Mouse (Mus musculus): Measurements from ENCODE around the gene Bbx. TPM values are rescaled to one million over a fixed set of nuclear protein-coding genes. Genes with fewer than 3 reads are reported as not detected.

Bbx gene
- polyA plus RNA-seq, 1 experiment from 2014 or later = 37.5 TPM

DNA sequence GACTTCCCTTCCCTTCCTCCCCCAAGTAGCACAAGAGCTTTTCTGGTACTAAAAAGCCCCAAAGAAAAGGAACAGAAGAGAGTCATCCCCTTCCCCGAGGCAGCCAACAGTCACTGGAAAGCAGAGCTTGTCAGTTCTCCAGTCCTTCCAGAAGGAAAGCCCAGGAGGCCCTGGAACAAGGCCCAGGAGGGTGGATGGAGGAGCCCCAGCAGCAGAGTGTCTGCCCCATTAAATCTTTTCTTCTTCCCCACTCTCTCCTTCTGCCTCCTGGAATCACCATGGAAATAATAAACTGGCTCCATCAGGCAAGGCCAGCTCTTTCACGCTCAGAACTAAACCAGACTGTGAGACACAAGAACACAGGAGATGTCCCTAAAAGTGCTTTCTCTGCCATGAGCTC is 284.3 kb downstream of the Bbx start:
- Histone ChIP-seq H3K4me2 (ENCODE audit: low read depth, severe bottlenecking) (no peak overlapping the region), H3K9me3 (ENCODE audit: control insufficient read depth, low read length) (no peaks in the 10 kb centered on the region), H3K4me1 (ENCODE audit: control insufficient read depth, insufficient read depth, low read length) (no peaks in the 10 kb centered on the region), H3K27ac (replicated peaks; ENCODE audit: low read depth, low read length) (no peak overlapping the region), H3K9ac (ENCODE audit: low read length) (no peak overlapping the region), H3K27me3 (ENCODE audit: control insufficient read depth, insufficient read depth, low read length) (no peaks in the 10 kb centered on the region), H3K4me3 (ENCODE audit: low read depth, low read length) (no peak overlapping the region), H3K36me3 (ENCODE audit: control insufficient read depth, insufficient read depth, low read length) (no peaks in the 10 kb centered on the region)
- WGBS = 86% methylated on average over 2 of the region's 2 CpGs
- DNase-seq (ENCODE audit: low spot score) (no peak), ATAC-seq (ENCODE audit: insufficient number of reproducible peaks, low FRiP score, low TSS enrichment, low read depth) (no peak)

Other genes starting within 250 kb of the Bbx start
- not detected in 2 replicates for gene Ccdc54, start 158.8 kb upstream of the Bbx start, polyA plus RNA-seq (2014; fragmentation: Nextera tagmentation; extraction: Ambion mirVana)